Mouse (Mus musculus) thymus, adult 2 months (tissue): ENCODE data around the gene Kri1.

ENCODE experiments used
- CTCF ChIP-seq: fragments of 200-500 bp; IDR thresholded peaks from 2 replicates; pipeline ENCODE4 v1.5.1; 2012; ENCODE audit warnings: mild to moderate bottlenecking, control low read depth, low read length, moderate library complexity, borderline replicate concordance; ENCODE audit not compliant: control insufficient read depth, poor library complexity, insufficient read depth; ENCODE audit errors: extremely low read depth
- POLR2A ChIP-seq: fragments of 200-500 bp; IDR thresholded peaks from 2 replicates; pipeline ENCODE4 v1.6.1; 2012; ENCODE audit warnings: mild to moderate bottlenecking, low read length, control low read depth, moderate library complexity; ENCODE audit not compliant: control insufficient read depth, poor library complexity, insufficient read depth; ENCODE audit errors: extremely low read depth

- TF ChIP-seq CTCF (no peak), POLR2A (no peak)
Observed at GRCm38 (mm10) chr9:21239465-21239848, 48.3 kb downstream of the Kri1 start.
